Mouse (Mus musculus): ENCODE results near the gene Klhdc9.

The Klhdc9 gene

DNA sequence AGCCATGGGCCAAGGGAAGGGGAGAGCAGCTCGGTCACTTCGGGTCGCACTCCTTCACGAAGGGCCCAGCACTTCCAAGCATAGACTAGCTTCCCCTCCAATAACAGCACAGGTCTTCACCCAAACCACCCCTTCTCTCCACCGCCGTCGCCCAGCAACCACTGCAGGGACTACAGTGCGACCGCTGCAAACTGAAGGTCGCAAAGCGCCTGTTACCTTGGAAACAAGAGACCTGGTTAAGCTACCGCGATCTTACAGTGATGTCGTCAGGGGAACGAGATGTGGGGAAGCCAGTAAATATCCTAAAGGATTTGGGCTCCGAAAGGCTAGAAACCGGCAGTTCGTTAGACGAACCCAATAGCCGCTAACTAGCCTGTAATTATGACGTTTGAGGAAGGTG, at the start of gene Klhdc9:
Gene Klhdc9 (minus strand): TSS at position 143 of the 400 bp plus-strand sequence.
- DNase-seq (ENCODE audit: low read depth, low spot score) = peak; percentile 98

GRCm38 (mm10) chr1:171410231-171410630, 49.6 kb upstream of the Klhdc9 start:
- no peak for DNase-seq (ENCODE audit: low read depth, low spot score)

- no peak for DNase-seq (ENCODE audit: low read depth, low spot score)
Observed at GRCm38 (mm10) chr1:171407263-171407662, 46.7 kb upstream of the Klhdc9 start.

GRCm38 (mm10) chr1:171402991-171403390, 42.4 kb upstream of the Klhdc9 start:
- peak; percentile 86 for DNase-seq (ENCODE audit: low read depth, low spot score)

GRCm38 (mm10) chr1:171401821-171402220, 41.2 kb upstream of the Klhdc9 start:
- DNase-seq (ENCODE audit: low read depth, low spot score) = peak; percentile 85

DNA sequence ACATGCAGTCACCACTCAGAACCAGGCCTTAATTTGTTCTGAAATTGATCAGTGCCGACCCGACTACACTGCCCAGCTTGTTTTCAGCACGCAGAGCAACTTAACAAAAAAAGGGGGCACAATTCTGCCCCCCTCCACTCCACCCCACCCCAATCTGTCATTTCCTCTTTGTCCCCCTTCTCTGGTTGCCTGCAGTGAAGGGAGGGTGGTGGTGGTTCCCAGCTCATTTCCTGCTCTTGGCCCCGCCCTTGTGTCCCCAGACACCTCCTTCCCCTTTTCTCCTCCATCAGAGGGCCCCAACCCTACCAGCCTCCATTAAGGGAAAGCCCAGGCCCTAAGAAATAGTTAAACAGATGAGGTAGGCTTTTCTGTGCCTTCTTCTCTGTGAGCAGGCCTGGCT, 29.5 kb upstream of the Klhdc9 start:
- DNase-seq (ENCODE audit: low read depth, low spot score) = peak; percentile 59

DNA sequence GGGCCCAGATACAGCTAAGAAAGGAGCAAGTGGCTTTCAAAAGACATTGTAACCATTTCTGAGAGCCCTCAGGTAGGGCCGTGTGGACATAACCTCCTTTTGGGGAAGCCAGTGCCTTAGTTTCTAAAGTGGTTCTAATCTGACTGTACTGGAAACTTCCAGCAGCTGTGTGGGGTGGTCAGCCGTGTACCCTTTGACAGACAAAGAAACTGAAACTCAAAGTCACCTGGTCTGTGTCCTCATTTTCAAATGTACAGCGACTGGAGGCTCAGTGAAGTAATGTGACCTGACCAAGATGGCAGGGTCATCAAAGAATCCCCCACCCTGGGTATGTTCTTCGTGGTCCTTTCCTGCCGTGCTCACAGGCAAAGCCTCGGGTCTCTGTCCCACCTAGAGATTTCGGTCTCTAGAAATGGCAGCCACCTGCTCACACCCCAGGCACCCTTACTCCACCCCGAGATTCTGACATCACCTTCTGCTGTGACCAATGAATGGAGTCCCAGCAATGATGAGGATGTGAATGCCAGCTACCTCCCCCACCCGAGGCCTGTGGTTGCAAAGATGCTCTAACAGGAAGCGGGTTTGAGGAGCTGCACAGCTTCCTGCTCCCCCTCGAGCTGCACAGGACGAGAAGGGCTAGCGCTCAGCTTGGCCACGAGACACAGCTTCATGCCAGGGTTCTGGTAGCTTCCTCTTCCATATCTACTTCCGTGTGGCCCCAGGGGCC, 27.9 kb upstream of the Klhdc9 start, which contains the start of gene Arhgap30:
Gene Arhgap30 (plus strand): TSS at position 579 of the 727 bp plus-strand sequence.
- peak; percentile 66 for DNase-seq (ENCODE audit: low read depth, low spot score)

- peak; percentile 70 for DNase-seq (ENCODE audit: low read depth, low spot score)
Observed at GRCm38 (mm10) chr1:171387099-171387498, 26.5 kb upstream of the Klhdc9 start.

GRCm38 (mm10) chr1:171385171-171385570, 24.6 kb upstream of the Klhdc9 start:
- DNase-seq (ENCODE audit: low read depth, low spot score) = no peak

- DNase-seq (ENCODE audit: low read depth, low spot score) = no peak
Observed at GRCm38 (mm10) chr1:171384361-171384760, 23.8 kb upstream of the Klhdc9 start.

- DNase-seq (ENCODE audit: low read depth, low spot score) = no peak
Observed at GRCm38 (mm10) chr1:171382096-171382620, 21.6 kb upstream of the Klhdc9 start.

GRCm38 (mm10) chr1:171379935-171380599, 19.5 kb upstream of the Klhdc9 start:
- peak; percentile 90 for DNase-seq (ENCODE audit: low read depth, low spot score)

DNA sequence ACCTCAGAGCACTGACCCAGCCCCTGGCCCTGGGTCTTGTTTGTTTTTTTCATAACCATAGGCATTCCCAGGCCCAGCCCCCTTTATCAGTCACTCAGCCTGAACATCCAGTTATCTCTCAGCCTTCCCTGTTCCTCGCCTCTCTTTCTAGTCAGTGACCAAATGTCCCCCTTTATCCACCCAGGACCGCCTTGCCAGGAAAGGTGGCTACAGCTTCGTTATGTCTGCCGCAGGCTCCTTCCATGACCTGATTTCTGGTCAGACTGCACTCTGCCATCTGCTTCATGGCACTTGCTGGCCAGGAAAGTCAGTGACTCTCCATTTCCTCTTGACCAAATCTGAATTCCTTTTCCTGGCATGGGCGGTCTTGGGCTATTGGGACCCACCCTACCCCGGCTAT, 17.7 kb upstream of the Klhdc9 start:
- no peak for DNase-seq (ENCODE audit: low read depth, low spot score)

DNA sequence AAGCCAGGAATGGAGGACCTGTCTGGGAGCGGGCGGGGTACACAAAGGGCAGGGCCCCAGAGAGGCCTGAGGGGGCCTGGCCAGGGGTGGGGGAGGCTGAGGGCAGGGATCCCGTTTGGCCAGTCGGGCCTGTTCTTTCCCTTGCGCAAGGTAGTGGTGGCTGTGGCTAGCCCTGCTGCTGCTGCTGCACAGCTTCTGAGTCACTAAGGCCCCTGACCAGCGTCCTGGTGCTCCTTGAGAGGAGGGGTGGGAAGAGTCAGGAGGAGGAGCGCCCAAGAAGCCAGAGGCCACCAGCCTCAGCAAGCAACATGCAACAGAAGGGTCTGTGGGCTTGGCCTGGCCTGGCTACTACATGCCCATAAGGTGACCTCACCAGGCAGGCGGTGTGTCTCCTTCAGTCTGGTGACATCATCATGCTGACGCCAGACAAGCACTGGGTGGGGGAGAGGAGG, 15.1 kb upstream of the Klhdc9 start:
- DNase-seq (ENCODE audit: low read depth, low spot score) = no peak

DNA sequence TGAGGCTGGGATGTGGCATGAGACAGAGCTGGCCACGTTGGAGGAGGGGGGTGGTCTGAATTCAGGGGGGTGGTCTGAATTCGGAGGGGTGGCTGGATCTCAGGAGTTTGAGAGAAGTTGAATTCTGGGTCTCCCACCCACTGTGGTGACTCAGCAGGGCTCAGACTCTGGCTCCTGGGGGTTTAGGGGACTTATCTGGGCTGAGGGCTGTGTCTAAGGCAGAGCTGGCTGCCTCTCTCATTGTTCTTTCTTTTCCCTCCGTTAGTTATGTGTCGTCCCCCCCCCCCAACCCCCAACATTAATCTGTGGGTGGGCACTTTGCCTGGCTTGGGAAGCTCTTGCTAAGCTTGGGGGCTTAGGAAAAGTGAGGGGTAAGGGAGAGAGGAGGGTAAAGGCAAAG, 13.3 kb upstream of the Klhdc9 start:
- no peak for DNase-seq (ENCODE audit: low read depth, low spot score)

GRCm38 (mm10) chr1:171372880-171373279, 12.3 kb upstream of the Klhdc9 start:
- DNase-seq (ENCODE audit: low read depth, low spot score) = no peak

GRCm38 (mm10) chr1:171369845-171370556, 9.4 kb upstream of the Klhdc9 start, which contains the start of gene Nectin4:
Gene Nectin4 (plus strand): TSS chr1:171370099.
- DNase-seq (ENCODE audit: low read depth, low spot score) = no peak

DNA sequence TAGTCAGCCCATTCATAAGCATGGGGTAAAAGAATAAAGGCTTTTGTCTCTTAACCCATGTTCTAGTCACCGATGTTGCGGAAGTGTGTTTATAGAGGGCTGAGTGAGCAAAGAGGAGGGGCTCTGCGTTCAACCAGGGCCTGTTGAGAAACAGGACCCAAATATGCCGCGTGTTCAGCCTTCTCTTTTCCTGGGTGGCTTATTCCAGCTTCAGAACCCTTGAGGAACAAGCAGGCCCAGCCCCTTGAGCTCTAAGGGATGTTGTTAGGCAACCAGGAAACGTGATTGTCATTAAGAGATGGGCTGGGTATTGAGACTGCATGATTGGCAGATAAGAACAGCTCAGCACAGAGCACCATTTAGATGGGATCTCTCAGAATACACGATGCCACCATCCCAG, 5.3 kb upstream of the Klhdc9 start:
- DNase-seq (ENCODE audit: low read depth, low spot score) = no peak

DNA sequence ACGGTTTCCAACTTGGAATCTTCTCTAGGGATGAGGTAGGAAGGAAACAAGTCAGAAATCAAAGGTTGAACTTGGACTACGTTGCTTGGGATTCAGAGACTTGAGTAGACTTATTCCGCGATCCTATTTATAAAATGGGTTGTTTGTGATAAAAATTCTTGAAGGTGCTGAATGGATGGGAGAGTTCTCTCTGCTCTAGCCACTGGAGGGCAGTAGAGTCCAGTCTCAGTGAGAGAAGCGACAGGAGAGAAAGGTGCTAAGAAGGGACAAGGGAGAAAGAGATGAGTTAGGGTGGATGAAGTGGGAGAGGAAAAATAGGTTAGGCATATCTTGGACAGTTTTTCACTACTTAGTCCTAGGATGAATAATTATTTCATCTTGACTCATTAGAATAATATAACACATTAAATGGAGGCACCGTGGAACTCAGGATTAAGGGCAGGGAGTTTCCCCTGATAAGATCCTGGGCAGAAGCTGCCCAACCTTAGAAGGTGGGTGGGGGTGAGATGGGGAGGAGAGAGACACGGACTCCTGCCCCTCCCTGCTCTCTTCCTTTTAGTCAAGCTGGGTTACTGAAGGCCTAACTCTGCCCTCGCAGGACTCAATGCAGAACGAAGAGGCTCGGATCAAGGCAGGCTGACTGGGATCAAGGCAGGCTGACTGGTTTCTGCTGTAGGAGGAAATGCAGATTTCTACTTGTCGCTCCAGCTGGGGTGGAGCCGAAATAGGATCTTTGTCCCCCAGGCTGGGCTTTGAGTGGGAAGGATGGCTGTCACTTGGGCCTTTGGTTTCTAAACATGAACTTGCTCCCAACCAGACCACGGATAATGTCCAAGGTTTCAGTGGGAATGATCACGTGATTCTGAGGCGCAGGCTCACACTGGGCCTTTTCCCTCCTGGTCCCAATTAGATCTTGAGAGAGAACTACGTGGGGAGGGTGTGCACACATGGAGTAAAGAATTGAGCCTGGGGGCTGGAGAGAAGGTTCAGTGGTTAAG, 807 bp upstream of the Klhdc9 start:
- peak; percentile 89 for DNase-seq (ENCODE audit: low read depth, low spot score)

DNA sequence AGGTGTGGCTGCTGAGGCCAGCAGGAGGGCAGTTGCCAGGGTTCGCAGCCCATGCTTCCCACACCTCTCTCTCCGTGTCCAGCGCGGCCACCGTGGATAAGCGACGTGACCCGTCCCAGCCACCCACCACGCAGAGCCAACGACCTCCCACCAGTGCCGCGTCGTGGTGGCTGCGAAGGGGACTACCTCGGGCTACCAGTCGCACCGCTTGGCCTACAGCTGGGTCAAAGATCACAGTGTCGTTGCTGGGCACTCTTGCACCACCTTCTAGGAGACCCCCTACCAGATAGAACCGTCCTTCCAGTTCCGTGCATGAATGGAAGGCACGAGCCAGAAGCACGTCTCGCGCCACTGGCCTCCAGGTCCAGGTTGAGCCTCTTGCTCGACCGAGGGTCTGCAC, 345 bp downstream of the Klhdc9 start:
- no peak for DNase-seq (ENCODE audit: low read depth, low spot score)

DNA sequence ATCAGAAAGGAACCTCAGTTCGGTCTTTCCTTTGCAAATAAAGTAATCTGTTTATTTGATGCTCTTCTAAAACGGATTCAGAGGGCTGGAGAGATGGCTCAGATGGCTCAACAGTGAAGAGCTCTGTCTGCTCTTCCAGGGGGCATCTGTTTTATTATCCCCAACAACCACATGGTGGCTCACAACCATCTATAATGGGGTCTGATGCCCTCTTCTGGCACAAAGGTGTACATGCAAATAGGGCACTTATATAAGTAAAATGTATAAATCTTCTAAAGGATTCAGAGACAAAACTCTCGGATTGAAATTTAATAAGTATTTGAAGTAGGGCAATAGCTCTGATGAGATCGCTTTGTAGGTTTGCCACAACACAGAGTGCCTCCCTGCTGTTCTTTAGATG, 2.2 kb downstream of the Klhdc9 start:
- DNase-seq (ENCODE audit: low read depth, low spot score) = peak; percentile 60

Measured in R1 (cell line).